Mouse (Mus musculus) cerebellum, adult 2 months (tissue): ENCODE results near the gene Fam131b.

Experiments
- CTCF ChIP-seq: fragments of 200-500 bp; IDR thresholded peaks from 2 replicates; pipeline ENCODE4 v1.5.1; 2011; ENCODE audit warnings: low read depth, mild to moderate bottlenecking, control low read depth, low read length, moderate library complexity, borderline replicate concordance; ENCODE audit not compliant: insufficient read depth
- POLR2A ChIP-seq: fragments of 200-500 bp; IDR thresholded peaks from 2 replicates; pipeline ENCODE4 v1.6.1; 2011; ENCODE audit warnings: low read length, control low read depth, borderline replicate concordance; ENCODE audit not compliant: insufficient read depth

GRCm38 (mm10) chr6:42287562-42287961 lies 36.9 kb downstream of the Fam131b start:
- TF ChIP-seq CTCF (no peak), POLR2A (no peak)
